In genomic region chr11:97659990-97660714, GRCm38 (mm10) we compare ENCODE assay signal across 8 mouse cellular contexts. TPM values are rescaled to one million over a fixed set of nuclear protein-coding genes. Genes with fewer than 3 reads are reported as not detected.
A peak's percentile ranks its signal among the peaks of the same experiment; 100 is the strongest.
DNase-seq lines count a peak whose midpoint lies in the region; ATAC-seq and TF ChIP-seq lines count a peak whose summit lies in the region.

No protein-coding gene starts in this region.

- intact Hi-C loops in heart, postnatal 25 days (cut with DNase I): no loop called here

- WGBS in forebrain, embryonic 14.5 days: under 1% methylated on average over 60 of the region's 78 CpGs
- WGBS in large intestine, adult 2 months: under 1% methylated on average over 78 of the region's 78 CpGs
- under 1% methylated on average over 66 of the region's 78 CpGs for WGBS in lung, embryonic 14.5 days

- peaks cover 27% of the 10 kb centered on the region for H3K4me1 ChIP-seq in forebrain, embryonic 14.5 days (ENCODE audit: control insufficient read depth, insufficient read depth, low read length)
- H3K4me1 ChIP-seq in lung, embryonic 14.5 days (ENCODE audit: insufficient read depth): peaks cover 26% of the 10 kb centered on the region

- peak; percentile 89 for ATAC-seq in forebrain, embryonic 14.5 days
- ATAC-seq in lung, embryonic 14.5 days (ENCODE audit: insufficient read depth): peak; percentile 86
- peak; percentile 21; the same call in 1 of the 2 replicates for ATAC-seq in neutrophil, adult 5-6 weeks (ENCODE audit: extremely low read depth, insufficient number of reproducible peaks, low FRiP score, poor library complexity, severe bottlenecking)

- H3K4me3 ChIP-seq in forebrain, embryonic 14.5 days (ENCODE audit: low read depth, low read length): peak overlapping the region; percentile 67
- peak overlapping the region; percentile 88 for H3K4me3 ChIP-seq in lung, embryonic 14.5 days (ENCODE audit: low read depth, low read length)

- no peaks in the 10 kb centered on the region for H3K36me3 ChIP-seq in forebrain, embryonic 14.5 days (ENCODE audit: control insufficient read depth, insufficient read depth, low read length)
- no peaks in the 10 kb centered on the region for H3K36me3 ChIP-seq in lung, embryonic 14.5 days (ENCODE audit: insufficient read depth)

- H3K9ac ChIP-seq in forebrain, embryonic 14.5 days (ENCODE audit: low read length): peak overlapping the region; percentile 84
- H3K9ac ChIP-seq in lung, embryonic 14.5 days: peak overlapping the region; percentile 89

- peak overlapping the region; percentile 79 for H3K4me2 ChIP-seq in forebrain, embryonic 14.5 days (ENCODE audit: low read length)
- H3K4me2 ChIP-seq in lung, embryonic 14.5 days: peak overlapping the region; percentile 89

- no peaks in the 10 kb centered on the region for H3K9me3 ChIP-seq in forebrain, embryonic 14.5 days (replicated peaks; ENCODE audit: control insufficient read depth, low read length)
- H3K9me3 ChIP-seq in lung, embryonic 14.5 days (ENCODE audit: low read depth, low read length): no peaks in the 10 kb centered on the region

- DNase-seq in ES-CJ7 (ENCODE audit: low read depth, low spot score): peak; percentile 83
- peak; percentile 35 for DNase-seq in c-Kit-positive CD71-positive TER-119-positive erythroid progenitor cells, embryonic 14.5 days (ENCODE audit: low spot score)
- peak; percentile 80 for DNase-seq in forebrain, embryonic 14.5 days (ENCODE audit: low spot score)
- DNase-seq in heart, postnatal 25 days (ENCODE audit: low spot score): peak; percentile 64
- DNase-seq in large intestine, adult 2 months (ENCODE audit: low read depth, low spot score): peak; percentile 28
- peak; percentile 86 for DNase-seq in lung, embryonic 14.5 days
- peak; percentile 81 for DNase-seq in thymus, postnatal 0 days (ENCODE audit: low spot score)

- peaks cover 17% of the 10 kb centered on the region for H3K27me3 ChIP-seq in forebrain, embryonic 14.5 days (replicated peaks; ENCODE audit: control insufficient read depth, insufficient read depth, low read length)
- peaks cover 17% of the 10 kb centered on the region for H3K27me3 ChIP-seq in lung, embryonic 14.5 days (ENCODE audit: insufficient read depth, low read length)

- no peak for TF ChIP-seq CTCF in lung, embryonic 14.5 days (IDR thresholded peaks at IDR 0.05; ENCODE audit: low read depth)

- peak overlapping the region; percentile 44; the same call in 1 of the 2 replicates for H3K27ac ChIP-seq in forebrain, embryonic 14.5 days (ENCODE audit: low read depth, low read length)
- peak overlapping the region; percentile 85 for H3K27ac ChIP-seq in lung, embryonic 14.5 days (ENCODE audit: low read depth)

RNA-seq across cellular contexts. Expression of gene Mllt6, which starts 3.1 kb away (rescaled TPM):
- polyA plus RNA-seq in forebrain, embryonic 14.5 days (2014; fragmentation: Nextera tagmentation; extraction: Ambion mirVana): 5.0 and 5.9 TPM in 2 replicates
- total RNA-seq in heart, postnatal 25 days (2021): 10 to 100 TPM; 59.8 to 63.3 TPM
- polyA plus RNA-seq in large intestine, adult 2 months (2012; rRNA removed): 15.8 and 23.9 TPM in 2 replicates
- 5.2 TPM in 2 replicates for polyA plus RNA-seq in lung, embryonic 14.5 days (2014; fragmentation: Nextera tagmentation; extraction: Ambion mirVana)
- total RNA-seq in neutrophil, adult 5-6 weeks (2017): 63.2 and 69.2 TPM in 2 replicates
- 1.9 and 2.4 TPM in 2 replicates for polyA plus RNA-seq in thymus, postnatal 0 days (2015; fragmentation: Nextera tagmentation; extraction: Ambion mirVana)

RNA-seq across cellular contexts. Expression of gene Cisd3, which starts 25.5 kb away (rescaled TPM):
- 17.3 and 19.5 TPM in 2 replicates for polyA plus RNA-seq in forebrain, embryonic 14.5 days (2014; fragmentation: Nextera tagmentation; extraction: Ambion mirVana)
- total RNA-seq in heart, postnatal 25 days (2021): 100 to 1,000 TPM; 145 to 155 TPM
- polyA plus RNA-seq in large intestine, adult 2 months (2012; rRNA removed): 318 and 359 TPM in 2 replicates
- polyA plus RNA-seq in lung, embryonic 14.5 days (2014; fragmentation: Nextera tagmentation; extraction: Ambion mirVana): 27.1 and 35.3 TPM in 2 replicates
- total RNA-seq in neutrophil, adult 5-6 weeks (2017): 7.2 and 13.5 TPM in 2 replicates
- polyA plus RNA-seq in thymus, postnatal 0 days (2015; fragmentation: Nextera tagmentation; extraction: Ambion mirVana): 35.0 and 40.4 TPM in 2 replicates

RNA-seq across cellular contexts. Expression of gene Epop, which starts 30.6 kb away (rescaled TPM):
- polyA plus RNA-seq in forebrain, embryonic 14.5 days (2014; fragmentation: Nextera tagmentation; extraction: Ambion mirVana): 2.5 and 3.3 TPM in 2 replicates
- 1 to 10 TPM in 1 of 2 experiments, under 1 TPM in 1; 0.94 to 1.5 TPM for total RNA-seq in heart, postnatal 25 days (2021)
- polyA plus RNA-seq in large intestine, adult 2 months (2012; rRNA removed): 1.2 and 1.5 TPM in 2 replicates
- polyA plus RNA-seq in lung, embryonic 14.5 days (2014; fragmentation: Nextera tagmentation; extraction: Ambion mirVana): 6.1 and 7.4 TPM in 2 replicates
- total RNA-seq in neutrophil, adult 5-6 weeks (2017): 0.35 and 0.61 TPM in 2 replicates
- polyA plus RNA-seq in thymus, postnatal 0 days (2015; fragmentation: Nextera tagmentation; extraction: Ambion mirVana): 1.8 and 2.2 TPM in 2 replicates

RNA-seq across cellular contexts. Expression of gene Pcgf2, which starts 40.1 kb away (rescaled TPM):
- 17.6 and 21.9 TPM in 2 replicates for polyA plus RNA-seq in forebrain, embryonic 14.5 days (2014; fragmentation: Nextera tagmentation; extraction: Ambion mirVana)
- 1 to 10 TPM; 6.2 to 6.4 TPM for total RNA-seq in heart, postnatal 25 days (2021)
- 26.2 and 38.3 TPM in 2 replicates for polyA plus RNA-seq in large intestine, adult 2 months (2012; rRNA removed)
- polyA plus RNA-seq in lung, embryonic 14.5 days (2014; fragmentation: Nextera tagmentation; extraction: Ambion mirVana): 16.0 and 19.7 TPM in 2 replicates
- not detected in 2 replicates for total RNA-seq in neutrophil, adult 5-6 weeks (2017)
- 4.8 and 5.4 TPM in 2 replicates for polyA plus RNA-seq in thymus, postnatal 0 days (2015; fragmentation: Nextera tagmentation; extraction: Ambion mirVana)

RNA-seq across cellular contexts. Expression of gene Psmb3, which starts 43.0 kb away (rescaled TPM):
- polyA plus RNA-seq in forebrain, embryonic 14.5 days (2014; fragmentation: Nextera tagmentation; extraction: Ambion mirVana): 530 and 674 TPM in 2 replicates
- 100 to 1,000 TPM; 150 to 151 TPM for total RNA-seq in heart, postnatal 25 days (2021)
- polyA plus RNA-seq in large intestine, adult 2 months (2012; rRNA removed): 509 and 538 TPM in 2 replicates
- 496 and 514 TPM in 2 replicates for polyA plus RNA-seq in lung, embryonic 14.5 days (2014; fragmentation: Nextera tagmentation; extraction: Ambion mirVana)
- total RNA-seq in neutrophil, adult 5-6 weeks (2017): 89.0 and 97.7 TPM in 2 replicates
- 711 and 747 TPM in 2 replicates for polyA plus RNA-seq in thymus, postnatal 0 days (2015; fragmentation: Nextera tagmentation; extraction: Ambion mirVana)

Comparison
In these comparisons a context has a peak if more than half of its experiments do, and no peak if none do; other contexts are left out.
1. Peak in every context shown above with its lines: DNase-seq, ATAC-seq, H3K4me3 ChIP-seq and H3K27ac ChIP-seq.
2. DNase-seq: peak in every context shown above with its lines; median percentile 86 in lung, embryonic 14.5 days; 83 in ES-CJ7; 81 in thymus, postnatal 0 days; 80 in forebrain, embryonic 14.5 days; 64 in heart, postnatal 25 days; 35 in c-Kit-positive CD71-positive TER-119-positive erythroid progenitor cells, embryonic 14.5 days; 28 in large intestine, adult 2 months.
3. ATAC-seq: peak in every context shown above with its lines; median percentile 89 in forebrain, embryonic 14.5 days; 86 in lung, embryonic 14.5 days; 21 in neutrophil, adult 5-6 weeks.